Mouse (Mus musculus) neural tube, embryonic 11.5 days (tissue): ENCODE data around the gene Mecom. TPM values are rescaled to one million over a fixed set of nuclear protein-coding genes. Genes with fewer than 3 reads are reported as not detected.

Source experiments
- ATAC-seq: fragments of 200-750 bp; cut with Nextera tagmentation; 2 replicates; pipeline ENCODE4 v1.8.0; 2017; ENCODE audit warnings: moderate number of reproducible peaks, mild to moderate bottlenecking, moderate TSS enrichment, moderate library complexity; ENCODE audit not compliant: insufficient read depth, low FRiP score, low TSS enrichment
- DNase-seq: peaks from one replicate; pipeline ENCODE4 v3.0.0-alpha.2; 2015; ENCODE audit warnings: low spot score
- H3K27ac ChIP-seq: fragments of 300-500 bp; sonication (generic); 2 replicates; pipeline ENCODE4 v1.5.1; 2014; ENCODE audit warnings: low read depth, mild to moderate bottlenecking, low read length
- H3K27me3 ChIP-seq: fragments of 300-500 bp; sonication (generic); 2 replicates; pipeline ENCODE4 v1.6.1; 2014; ENCODE audit warnings: mild to moderate bottlenecking, low read length, mixed read lengths; ENCODE audit not compliant: control insufficient read depth, insufficient read depth
- H3K36me3 ChIP-seq: fragments of 300-500 bp; sonication (generic); 2 replicates; pipeline ENCODE4 v1.6.1; 2014; ENCODE audit warnings: mild to moderate bottlenecking, low read length, moderate library complexity, mixed read lengths; ENCODE audit not compliant: control insufficient read depth, insufficient read depth
- H3K4me1 ChIP-seq: fragments of 300-500 bp; sonication (generic); 2 replicates; pipeline ENCODE4 v1.6.1; 2014; ENCODE audit warnings: low read length, mixed read lengths; ENCODE audit not compliant: control insufficient read depth, insufficient read depth
- H3K4me2 ChIP-seq: fragments of 300-500 bp; sonication (generic); 2 replicates; pipeline ENCODE4 v1.6.1; 2014; ENCODE audit warnings: low read depth, mild to moderate bottlenecking, moderate library complexity
- H3K4me3 ChIP-seq: fragments of 300-500 bp; sonication (generic); 2 replicates; pipeline ENCODE4 v1.5.1; 2014; ENCODE audit warnings: low read depth, low read length
- H3K9ac ChIP-seq: fragments of 300-500 bp; sonication (generic); 2 replicates; pipeline ENCODE4 v1.6.1; 2014; ENCODE audit warnings: mild to moderate bottlenecking, low read length
- H3K9me3 ChIP-seq: fragments of 300-500 bp; sonication (generic); 2 replicates; pipeline ENCODE4 v1.6.1; 2016; ENCODE audit warnings: low read length; ENCODE audit not compliant: control insufficient read depth
- WGBS: fragments of 180-500 bp; shearing (Covaris S2); extraction: QIAGEN DNeasy Blood & Tissue Kit; methylation state at CpG from one replicate; pipeline ENCODE4 v1.1.7; 2014; 5-methylcytosine and 5-hydroxymethylcytosine counted together
- polyA plus RNA-seq: library from polyadenylated mRNA; unstranded; fragments of >200 nt; fragmentation: Nextera tagmentation; extraction: Ambion mirVana; gene quantifications from 2 replicates; pipeline ENCODE4 v1.2.1, GENCODE M21; 2014

The Mecom gene
- polyA plus RNA-seq, 1 experiment from 2014 or later, result 31.8 TPM

- Histone ChIP-seq H3K9me3 (no peaks in the 10 kb centered on the region), H3K36me3 (no peaks in the 10 kb centered on the region), H3K9ac (no peak overlapping the region; the same call in 1 of the 2 replicates), H3K27ac (no peak overlapping the region), H3K4me2 (0 out of 2 replicates have a peak overlapping the region, but pooled peaks have one; percentile 9), H3K4me1 (no peaks in the 10 kb centered on the region), H3K27me3 (no peaks in the 10 kb centered on the region), H3K4me3 (no peak overlapping the region)
- ATAC-seq, result no peak
- WGBS, result 66% methylated on average over 5 of the region's 5 CpGs
- DNase-seq, result no peak
These were observed 538.2 kb downstream of the Mecom start for GRCm38 (mm10) chr3:30009596-30009995.

GRCm38 (mm10) chr3:30004888-30005405 is 542.9 kb downstream of the Mecom start:
- H3K27ac ChIP-seq, result no peak overlapping the region
- ATAC-seq (no peak), DNase-seq (no peak)
- no peak overlapping the region for H3K9ac ChIP-seq
- no peaks in the 10 kb centered on the region for H3K4me1 ChIP-seq
- WGBS, result 44% methylated on average over 8 of the region's 8 CpGs
- no peaks in the 10 kb centered on the region for H3K27me3 ChIP-seq
- H3K36me3 ChIP-seq, result no peaks in the 10 kb centered on the region
- no peak overlapping the region for H3K4me3 ChIP-seq
- no peaks in the 10 kb centered on the region for H3K9me3 ChIP-seq
- no peak overlapping the region for H3K4me2 ChIP-seq

GRCm38 (mm10) chr3:30000260-30000659 is 547.5 kb downstream of the Mecom start:
- no peak for ATAC-seq
- 76% methylated on average over 7 of the region's 7 CpGs for WGBS

GRCm38 (mm10) chr3:29999035-29999434 is 548.8 kb downstream of the Mecom start:
- Histone ChIP-seq H3K27me3 (no peaks in the 10 kb centered on the region), H3K9me3 (no peaks in the 10 kb centered on the region), H3K36me3 (peaks cover 3% of the 10 kb centered on the region), H3K4me1 (no peaks in the 10 kb centered on the region), H3K9ac (no peak overlapping the region), H3K27ac (no peak overlapping the region), H3K4me3 (no peak overlapping the region), H3K4me2 (no peak overlapping the region)
- 61% methylated on average over 1 of the region's 1 CpGs for WGBS
- DNase-seq (no peak), ATAC-seq (no peak)

More at GRCm38 (mm10) chr3:30000260-30000659, 547.5 kb downstream of the Mecom start:
- H3K27ac ChIP-seq, result no peak overlapping the region
- H3K9me3 ChIP-seq, result no peaks in the 10 kb centered on the region
- H3K4me2 ChIP-seq, result no peak overlapping the region
- no peak for DNase-seq
- H3K36me3 ChIP-seq, result peaks cover 3% of the 10 kb centered on the region; the same call in 1 of the 2 replicates
- no peak overlapping the region for H3K9ac ChIP-seq
- H3K27me3 ChIP-seq, result no peaks in the 10 kb centered on the region
- H3K4me1 ChIP-seq, result no peaks in the 10 kb centered on the region
- no peak overlapping the region for H3K4me3 ChIP-seq

GRCm38 (mm10) chr3:29997068-29997467 is 550.7 kb downstream of the Mecom start:
- no peaks in the 10 kb centered on the region for H3K27me3 ChIP-seq
- no peak overlapping the region for H3K9ac ChIP-seq
- no peak overlapping the region for H3K27ac ChIP-seq
- peaks cover 3% of the 10 kb centered on the region for H3K36me3 ChIP-seq
- 85% methylated on average over 7 of the region's 7 CpGs for WGBS
- H3K4me2 ChIP-seq, result no peak overlapping the region
- ATAC-seq, result no peak
- no peak overlapping the region for H3K4me3 ChIP-seq
- H3K9me3 ChIP-seq, result no peaks in the 10 kb centered on the region
- no peak for DNase-seq
- H3K4me1 ChIP-seq, result no peaks in the 10 kb centered on the region

- WGBS, result 72% methylated on average over 10 of the region's 10 CpGs
- no peaks in the 10 kb centered on the region for H3K27me3 ChIP-seq
These were observed 554.5 kb downstream of the Mecom start for GRCm38 (mm10) chr3:29993346-29993745.

GRCm38 (mm10) chr3:29991523-29991922 is 556.3 kb downstream of the Mecom start:
- Histone ChIP-seq H3K9me3 (no peaks in the 10 kb centered on the region), H3K27me3 (no peaks in the 10 kb centered on the region), H3K9ac (no peak overlapping the region), H3K4me3 (no peak overlapping the region), H3K4me2 (no peak overlapping the region), H3K4me1 (no peaks in the 10 kb centered on the region), H3K27ac (no peak overlapping the region), H3K36me3 (no peaks in the 10 kb centered on the region; the same call in 1 of the 2 replicates)
- whole genome bisulfite sequencing, result 89% methylated on average over 1 of the region's 1 CpGs
- DNase-seq, result no peak
- no peak for ATAC-seq

More at GRCm38 (mm10) chr3:29993346-29993745, 554.5 kb downstream of the Mecom start:
- no peak for DNase-seq
- Histone ChIP-seq H3K9me3 (no peaks in the 10 kb centered on the region), H3K9ac (no peak overlapping the region), H3K4me2 (no peak overlapping the region), H3K36me3 (peaks cover 3% of the 10 kb centered on the region), H3K27ac (no peak overlapping the region), H3K4me1 (no peaks in the 10 kb centered on the region), H3K4me3 (no peak overlapping the region)
- no peak for ATAC-seq

GRCm38 (mm10) chr3:29984431-29984830 is 563.4 kb downstream of the Mecom start:
- H3K4me2 ChIP-seq, result no peak overlapping the region
- H3K4me1 ChIP-seq, result no peaks in the 10 kb centered on the region
- ATAC-seq (no peak), DNase-seq (no peak)
- no peak overlapping the region for H3K27ac ChIP-seq
- no peaks in the 10 kb centered on the region for H3K9me3 ChIP-seq
- H3K27me3 ChIP-seq, result no peaks in the 10 kb centered on the region
- peaks cover 2% of the 10 kb centered on the region; the same call in 1 of the 2 replicates for H3K36me3 ChIP-seq
- 82% methylated on average over 3 of the region's 3 CpGs for whole genome bisulfite sequencing
- H3K4me3 ChIP-seq, result no peak overlapping the region
- no peak overlapping the region for H3K9ac ChIP-seq

- ATAC-seq, result no peak
- H3K27ac ChIP-seq, result no peak overlapping the region
- no peaks in the 10 kb centered on the region for H3K9me3 ChIP-seq
- H3K4me3 ChIP-seq, result no peak overlapping the region
- H3K9ac ChIP-seq, result no peak overlapping the region
- DNase-seq, result no peak
- H3K4me1 ChIP-seq, result no peaks in the 10 kb centered on the region
- H3K4me2 ChIP-seq, result no peak overlapping the region
- 82% methylated on average over 7 of the region's 7 CpGs for WGBS
- no peaks in the 10 kb centered on the region for H3K27me3 ChIP-seq
- peaks cover 2% of the 10 kb centered on the region; the same call in 1 of the 2 replicates for H3K36me3 ChIP-seq
These were observed 566.4 kb downstream of the Mecom start for GRCm38 (mm10) chr3:29981259-29981910.
